In the genomic region with DNA sequence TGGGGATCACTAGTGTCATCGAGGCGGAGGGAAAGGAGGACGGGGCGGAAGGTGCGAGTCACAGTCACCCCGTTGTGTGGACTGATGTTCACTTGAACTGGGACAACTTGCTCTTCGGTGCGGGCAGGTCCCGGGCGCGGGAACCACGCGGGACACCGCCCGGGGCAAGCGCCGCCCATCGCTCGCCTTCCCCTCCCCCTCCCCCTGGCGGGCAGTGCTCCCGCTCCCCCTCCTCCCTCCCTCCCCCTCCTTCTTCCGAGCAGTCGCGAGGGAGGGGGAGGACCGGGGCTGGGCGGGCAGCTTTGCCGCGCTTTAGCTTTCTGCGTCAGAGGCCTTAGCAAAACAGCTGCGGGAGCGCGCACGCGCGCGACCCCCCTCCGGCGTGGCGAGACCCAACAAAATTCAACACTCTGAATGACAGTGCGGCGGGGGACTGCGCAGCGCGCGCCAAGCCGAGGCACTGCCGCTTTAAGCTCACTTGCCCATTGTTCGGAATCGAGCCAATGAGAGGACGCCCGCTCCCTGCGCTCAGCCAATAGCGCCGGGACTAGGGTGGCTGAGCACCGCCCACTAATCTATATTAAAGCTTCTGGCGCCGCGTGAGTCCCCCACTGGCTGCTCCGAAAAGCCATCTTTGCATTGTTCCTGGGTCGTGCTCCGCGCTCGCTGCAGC, we compare ENCODE assay signal across 8 mouse cellular contexts. TPM values are rescaled to one million over a fixed set of nuclear protein-coding genes. Genes with fewer than 3 reads are reported as not detected.
A peak's percentile ranks its signal among the peaks of the same experiment; 100 is the strongest.
DNase-seq lines count a peak whose midpoint lies in the region; ATAC-seq and TF ChIP-seq lines count a peak whose summit lies in the region.

A gene (plus strand): TSS at position 611 of the 673 bp plus-strand sequence.

- TF ChIP-seq CTCF in heart, adult 2 months (IDR thresholded peaks at IDR 0.05), result no peak

- peaks cover 2% of the 10 kb centered on the region for H3K79me2 ChIP-seq in heart, adult 2 months (replicated peaks; ENCODE audit: control insufficient read depth, insufficient read depth, low read length)

- H3K36me3 ChIP-seq in embryonic facial prominence, embryonic 14.5 days (ENCODE audit: control insufficient read depth, insufficient read depth, low read length), result peaks cover 21% of the 10 kb centered on the region
- no peaks in the 10 kb centered on the region for H3K36me3 ChIP-seq in heart, adult 2 months (ENCODE audit: control insufficient read depth, insufficient read depth, low read length)
- H3K36me3 ChIP-seq in limb, embryonic 13.5 days, result peaks cover 20% of the 10 kb centered on the region
- peaks cover 7% of the 10 kb centered on the region for H3K36me3 ChIP-seq in midbrain, embryonic 16.5 days (ENCODE audit: control insufficient read depth, insufficient read depth, low read length)

- peak; percentile 69; the same call in 1 of the 2 replicates for TF ChIP-seq EP300 in heart, adult 2 months (IDR thresholded peaks at IDR 0.05; ENCODE audit: insufficient read depth, low read depth, low read length)

- H3K9ac ChIP-seq in embryonic facial prominence, embryonic 14.5 days (ENCODE audit: low read depth, low read length), result peak within 1 kb of the TSS; percentile 100
- H3K9ac ChIP-seq in heart, adult 2 months (ENCODE audit: low read depth, low read length), result peak within 1 kb of the TSS; percentile 98
- peak within 1 kb of the TSS; percentile 100 for H3K9ac ChIP-seq in limb, embryonic 13.5 days
- peak within 1 kb of the TSS; percentile 99 for H3K9ac ChIP-seq in midbrain, embryonic 16.5 days (ENCODE audit: low read depth, low read length)

- H3K27me3 ChIP-seq in embryonic facial prominence, embryonic 14.5 days (replicated peaks; ENCODE audit: control insufficient read depth, insufficient read depth, low read length), result no peaks in the 10 kb centered on the region
- H3K27me3 ChIP-seq in heart, adult 2 months (ENCODE audit: control insufficient read depth, insufficient read depth, low read length), result no peaks in the 10 kb centered on the region
- H3K27me3 ChIP-seq in limb, embryonic 13.5 days, result no peaks in the 10 kb centered on the region
- no peaks in the 10 kb centered on the region for H3K27me3 ChIP-seq in midbrain, embryonic 16.5 days (ENCODE audit: control insufficient read depth, insufficient read depth, low read depth, low read length)

- peak; percentile 97 for TF ChIP-seq POLR2A in heart, adult 2 months (IDR thresholded peaks at IDR 0.05; ENCODE audit: insufficient read depth, low read depth, low read length)

- H3K4me2 ChIP-seq in embryonic facial prominence, embryonic 14.5 days (ENCODE audit: low read depth, low read length), result peak within 1 kb of the TSS; percentile 94
- peak within 1 kb of the TSS; percentile 96 for H3K4me2 ChIP-seq in limb, embryonic 13.5 days (replicated peaks)
- peak within 1 kb of the TSS; percentile 96 for H3K4me2 ChIP-seq in midbrain, embryonic 16.5 days (ENCODE audit: low read length)

- H3K4me1 ChIP-seq in embryonic facial prominence, embryonic 14.5 days (ENCODE audit: control insufficient read depth, insufficient read depth, low read length), result peaks cover 38% of the 10 kb centered on the region
- peaks cover 5% of the 10 kb centered on the region; the same call in 1 of the 2 replicates for H3K4me1 ChIP-seq in heart, adult 2 months (ENCODE audit: control insufficient read depth, insufficient read depth, low read length)
- peaks cover 50% of the 10 kb centered on the region for H3K4me1 ChIP-seq in limb, embryonic 13.5 days
- H3K4me1 ChIP-seq in midbrain, embryonic 16.5 days (ENCODE audit: control insufficient read depth, insufficient read depth, low read length), result peaks cover 25% of the 10 kb centered on the region

- intact Hi-C loops in heart, adult 2 months (cut with DNase I), result no loop called here

- peak within 1 kb of the TSS; percentile 100 for H3K27ac ChIP-seq in embryonic facial prominence, embryonic 14.5 days (replicated peaks; ENCODE audit: low read depth, low read length)
- peak within 1 kb of the TSS; percentile 100 for H3K27ac ChIP-seq in heart, adult 2 months
- H3K27ac ChIP-seq in limb, embryonic 13.5 days, result peak within 1 kb of the TSS; percentile 100
- peak within 1 kb of the TSS; percentile 100 for H3K27ac ChIP-seq in midbrain, embryonic 16.5 days (ENCODE audit: low read length)

- no peaks in the 10 kb centered on the region for H3K9me3 ChIP-seq in embryonic facial prominence, embryonic 14.5 days (ENCODE audit: control insufficient read depth, low read length)
- no peaks in the 10 kb centered on the region for H3K9me3 ChIP-seq in limb, embryonic 13.5 days
- no peaks in the 10 kb centered on the region for H3K9me3 ChIP-seq in midbrain, embryonic 16.5 days (replicated peaks; ENCODE audit: control insufficient read depth, low read length, poor library complexity, severe bottlenecking)

- peak; percentile 95 for ATAC-seq in embryonic facial prominence, embryonic 14.5 days (ENCODE audit: low read depth)
- peak; percentile 94 for ATAC-seq in limb, embryonic 13.5 days (ENCODE audit: low FRiP score, low read depth)
- peak; percentile 94 for ATAC-seq in midbrain, embryonic 16.5 days

- WGBS in embryonic facial prominence, embryonic 14.5 days, result 0% methylated on average over 19 of the region's 63 CpGs
- WGBS in heart, adult 2 months, result under 1% methylated on average over 57 of the region's 63 CpGs
- WGBS in limb, embryonic 13.5 days, result 0% methylated on average over 47 of the region's 63 CpGs
- under 1% methylated on average over 55 of the region's 63 CpGs for WGBS in midbrain, embryonic 16.5 days

- DNase-seq in 3T3-L1 (ENCODE audit: low read depth, low spot score), result peak; percentile 99
- DNase-seq in adrenal gland, postnatal 4 days (ENCODE audit: low spot score in 2 of 2), result peak; percentile 94 to 97
- peak; percentile 100 for DNase-seq in embryonic facial prominence, embryonic 14.5 days (ENCODE audit: low spot score)
- peak; percentile 96 to 99 for DNase-seq in heart, adult 2 months
- DNase-seq in kidney, adult 8-10 months, result peak; percentile 99
- peak; percentile 95 to 96 for DNase-seq in spleen, postnatal 10 days (ENCODE audit: low spot score in 2 of 2)

- peak within 1 kb of the TSS; percentile 99 for H3K4me3 ChIP-seq in embryonic facial prominence, embryonic 14.5 days (ENCODE audit: low read depth, low read length)
- H3K4me3 ChIP-seq in heart, adult 2 months, result peak within 1 kb of the TSS; percentile 91
- H3K4me3 ChIP-seq in limb, embryonic 13.5 days, result peak within 1 kb of the TSS; percentile 96
- peak within 1 kb of the TSS; percentile 99 for H3K4me3 ChIP-seq in midbrain, embryonic 16.5 days (ENCODE audit: low read depth, low read length)

RNA-seq across cellular contexts. Expression of the gene that starts here (rescaled TPM):
- total RNA-seq in adrenal gland, postnatal 4 days (2021), result 1,000 to 10,000 TPM; 1,215 to 1,376 TPM
- polyA plus RNA-seq in embryonic facial prominence, embryonic 14.5 days (2014; fragmentation: Nextera tagmentation; extraction: Ambion mirVana), result 1,814 and 2,055 TPM in 2 replicates
- 100 to 1,000 TPM; 200 to 227 TPM for total RNA-seq in heart, adult 2 months (2021)
- 169 and 177 TPM in 2 replicates for polyA plus RNA-seq in heart, adult 2 months (2012; rRNA removed)
- 2,828 and 3,051 TPM in 2 replicates for polyA plus RNA-seq in limb, embryonic 13.5 days (2015; fragmentation: Nextera tagmentation; extraction: Ambion mirVana)
- polyA plus RNA-seq in midbrain, embryonic 16.5 days (2015; fragmentation: Nextera tagmentation; extraction: Ambion mirVana), result 1,375 and 1,671 TPM in 2 replicates

Comparison
In these comparisons a context has a peak if more than half of its experiments do, and no peak if none do; other contexts are left out.
1. Peak in every context shown above with its lines: DNase-seq, ATAC-seq, H3K4me3 ChIP-seq and H3K27ac ChIP-seq.
2. RNA of the gene that starts here (total RNA-seq): 1,215 to 1,376 TPM in adrenal gland, postnatal 4 days; 200 to 227 TPM in heart, adult 2 months; every median in the first group is over 4 times any median in the second.